Mouse (Mus musculus) adrenal gland, postnatal 4 days (tissue): ENCODE results near the gene Ryr1. TPM values are rescaled to one million over a fixed set of nuclear protein-coding genes. Genes with fewer than 3 reads are reported as not detected.
"Not testable (repeated sequence)": the region's sequence is repeated elsewhere in the genome, so short reads cannot be mapped to it uniquely, and the experiment has no call there.

Source experiments
- DNase-seq, 2 experiments: peaks; one replicate each; pipeline ENCODE4 v3.0.0; 2021 to 2022; ENCODE audit warnings: low spot score in 2 of 2, mixed read lengths in 2 of 2
- total RNA-seq, 2 experiments: library from RNA; stranded (reverse); gene quantifications; 2 replicates each; pipeline ENCODE4 v1.2.3; 2021

The Ryr1 gene
- total RNA-seq, 2 experiments from 2014 or later, result 5.9 to 15.1 TPM

DNA sequence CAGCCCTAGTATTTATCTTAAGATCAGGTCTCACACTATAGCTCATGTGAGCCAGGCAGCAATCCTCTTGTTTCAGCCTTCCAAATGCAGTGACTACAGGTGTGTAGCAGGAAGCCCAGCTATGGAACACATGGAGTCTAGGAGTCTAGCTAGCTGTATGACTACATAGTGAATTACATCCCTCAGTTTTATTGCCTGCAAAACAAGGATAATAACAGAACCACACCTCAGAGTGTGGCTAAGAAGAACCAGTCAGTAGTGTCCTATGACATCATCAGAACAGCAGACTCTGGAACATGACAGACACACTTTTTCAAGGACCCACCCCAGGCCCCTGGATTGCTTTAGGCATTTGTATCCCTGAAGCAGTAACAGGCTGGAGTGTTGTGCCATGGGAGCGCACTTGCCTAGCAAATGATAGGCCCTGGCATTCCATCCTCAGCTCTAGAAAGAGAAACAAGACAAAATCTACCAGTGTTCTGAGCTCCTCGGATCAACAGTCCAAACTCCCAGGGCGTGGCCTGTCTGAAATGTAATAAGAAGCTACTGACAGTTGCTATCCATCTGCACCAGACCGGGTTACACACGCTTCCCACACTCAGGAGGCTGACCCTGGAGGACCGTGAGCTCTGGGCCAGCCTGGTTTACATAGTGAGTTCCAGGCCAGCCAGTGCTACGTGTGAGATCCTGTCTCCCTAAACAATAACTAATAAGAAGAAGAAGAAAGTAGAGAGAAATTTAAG lies 21.8 kb upstream of the Ryr1 start:
- no peak for DNase-seq

DNA sequence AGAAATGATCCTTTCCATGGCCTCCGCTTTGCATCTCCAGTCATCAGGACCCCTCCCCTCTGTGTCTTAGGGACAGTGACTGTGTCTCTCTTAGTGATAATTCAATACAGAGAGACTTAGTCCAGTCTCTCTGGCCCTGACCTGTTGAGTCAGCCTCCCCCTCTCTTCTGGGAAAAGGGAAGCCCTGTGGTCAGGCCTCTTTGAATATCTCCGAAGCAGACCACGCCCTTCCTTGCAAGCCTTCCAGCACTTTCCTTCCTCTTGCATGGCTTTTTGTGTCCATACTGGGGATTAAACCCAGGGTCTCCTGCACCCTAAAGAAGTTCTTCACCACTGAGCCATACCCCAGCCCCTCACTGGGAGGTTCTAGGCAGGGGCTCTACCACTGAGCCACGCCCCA lies 19.0 kb upstream of the Ryr1 start:
- no peak for DNase-seq

DNA sequence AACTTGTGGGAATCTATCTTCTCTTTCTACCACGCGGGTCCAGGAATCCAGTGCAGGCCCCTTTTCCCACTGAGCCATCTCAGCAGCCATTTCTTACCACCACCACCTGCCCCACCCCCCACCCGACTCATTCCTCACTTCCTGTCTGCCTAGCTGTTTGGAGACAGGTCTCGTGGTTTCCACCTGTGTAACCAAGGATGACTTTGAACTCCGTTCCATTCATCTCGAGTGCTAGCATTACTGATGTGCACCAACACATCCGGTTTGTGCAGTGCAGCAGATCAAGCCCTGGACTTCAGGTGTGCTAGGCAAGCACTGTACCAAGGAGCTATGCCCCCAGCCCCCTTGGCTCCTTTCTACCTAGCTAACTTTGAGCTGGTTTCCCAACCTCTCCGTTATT lies 16.4 kb upstream of the Ryr1 start:
- no peak for DNase-seq

DNA sequence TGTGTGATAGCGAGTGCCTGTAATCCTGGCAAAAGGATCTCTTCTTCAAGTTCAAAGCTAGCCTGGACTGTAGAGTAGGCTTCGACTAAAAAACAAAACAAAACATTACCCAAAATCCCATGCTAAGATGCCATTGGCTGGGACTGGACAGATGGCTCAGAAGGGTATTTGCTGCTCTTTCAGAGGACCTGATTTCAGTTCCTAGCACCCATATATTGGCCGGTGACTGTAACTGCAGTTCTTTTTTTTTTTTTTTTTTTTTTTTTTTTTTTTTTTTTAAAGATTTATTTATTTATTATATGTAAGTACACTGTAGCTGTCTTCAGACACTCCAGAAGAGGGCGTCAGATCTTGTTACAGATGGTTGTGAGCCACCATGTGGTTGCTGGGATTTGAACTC lies 14.3 kb upstream of the Ryr1 start:
- DNase-seq, result not testable (repeated sequence)

DNA sequence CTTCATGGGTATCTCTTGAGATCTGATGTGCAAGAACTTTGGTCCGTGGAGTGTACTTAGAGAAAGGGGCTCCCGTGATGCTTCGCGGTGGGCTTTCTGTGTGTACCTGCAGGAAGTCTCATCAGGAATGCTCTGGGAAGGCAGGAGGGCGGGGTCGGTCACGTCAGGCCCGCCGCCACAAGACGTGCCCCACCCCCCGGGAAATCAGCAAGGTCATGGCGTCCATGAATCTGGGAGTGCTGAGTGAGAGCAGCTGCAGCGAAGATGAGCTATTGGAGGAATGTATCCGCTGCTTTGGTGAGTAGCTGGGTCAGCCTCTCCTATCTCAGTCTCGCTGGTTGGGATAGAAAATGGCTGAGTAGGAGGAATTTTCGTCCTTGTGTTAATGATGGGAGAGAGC lies 12.4 kb upstream of the Ryr1 start:
- DNase-seq, result no peak

DNA sequence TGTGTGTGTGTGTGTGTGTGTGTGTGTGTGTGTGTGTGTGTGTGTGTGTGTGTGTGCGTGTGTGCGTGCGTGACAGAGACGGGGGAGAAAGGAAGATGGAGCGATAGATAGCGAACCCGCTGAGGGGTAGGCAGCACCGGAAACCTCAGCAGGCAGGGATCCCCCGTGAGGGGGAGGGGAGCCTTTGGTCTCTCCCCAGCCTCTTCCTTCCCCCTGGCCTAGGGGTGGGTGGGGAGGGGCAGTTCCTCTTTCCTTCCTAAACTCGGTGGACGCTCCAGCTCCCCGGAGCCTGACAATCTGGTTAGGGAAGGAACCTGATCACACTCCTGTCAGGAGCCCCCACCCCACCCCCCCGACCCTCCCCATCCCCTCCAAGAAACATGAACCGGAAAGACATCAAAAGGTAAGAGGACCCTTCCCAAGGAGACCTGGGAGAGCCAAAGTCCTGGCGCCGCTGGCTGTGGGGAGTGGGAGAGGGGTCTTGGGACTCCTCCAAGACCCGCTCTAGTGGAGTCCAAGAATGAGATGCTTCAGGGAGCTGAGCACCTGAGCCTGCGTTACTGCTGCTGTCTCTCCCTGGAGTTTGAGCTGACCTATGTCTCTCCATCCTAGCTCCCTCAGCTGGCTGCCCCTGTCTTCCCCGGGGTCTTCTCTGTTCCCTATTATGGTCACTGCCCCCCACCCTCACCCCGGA lies 9.9 kb upstream of the Ryr1 start, which contains the start of gene Rasgrp4:
Rasgrp4 (plus strand) TSS at position 159 of the 694 bp plus-strand sequence.
- DNase-seq, result no peak

DNA sequence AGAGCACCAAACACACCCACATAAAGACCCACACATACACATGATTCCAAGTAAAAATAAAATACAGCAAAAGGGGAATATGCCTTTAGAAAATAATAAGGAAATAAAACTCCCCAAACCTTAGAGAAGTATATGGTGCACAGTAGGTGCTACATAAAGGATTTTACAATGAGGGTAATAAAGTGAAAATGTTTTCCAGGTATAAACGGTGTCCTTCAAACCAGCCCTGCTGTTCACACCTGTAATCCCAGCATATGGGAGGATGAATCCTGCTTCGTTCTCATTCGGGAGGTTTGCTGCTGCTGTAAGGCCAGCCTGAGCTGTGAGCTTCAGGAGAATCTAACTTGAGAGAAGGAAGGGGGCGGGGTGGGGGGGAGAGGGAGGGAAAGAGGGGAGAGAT lies 9.3 kb upstream of the Ryr1 start:
- DNase-seq, result no peak

DNA sequence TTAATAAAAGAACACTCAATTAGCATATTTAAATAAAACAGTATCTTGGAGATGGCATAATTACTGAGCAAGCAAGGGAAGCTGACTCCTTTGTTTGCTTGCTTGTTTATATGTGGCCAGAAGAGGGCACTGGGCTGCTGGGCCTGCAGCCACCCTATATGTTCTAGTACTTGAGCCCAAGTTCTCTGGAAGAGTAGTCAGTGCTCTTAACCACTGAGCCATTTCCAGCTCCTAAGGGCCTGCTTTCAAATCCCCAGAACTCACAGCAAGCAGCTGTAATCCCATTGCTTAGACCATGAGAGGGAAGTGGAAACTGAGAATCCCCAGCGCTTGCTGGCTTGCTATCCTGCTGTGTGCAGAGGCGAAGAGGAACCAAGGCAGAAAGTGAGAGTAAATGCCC lies 3.7 kb upstream of the Ryr1 start:
- no peak for DNase-seq

DNA sequence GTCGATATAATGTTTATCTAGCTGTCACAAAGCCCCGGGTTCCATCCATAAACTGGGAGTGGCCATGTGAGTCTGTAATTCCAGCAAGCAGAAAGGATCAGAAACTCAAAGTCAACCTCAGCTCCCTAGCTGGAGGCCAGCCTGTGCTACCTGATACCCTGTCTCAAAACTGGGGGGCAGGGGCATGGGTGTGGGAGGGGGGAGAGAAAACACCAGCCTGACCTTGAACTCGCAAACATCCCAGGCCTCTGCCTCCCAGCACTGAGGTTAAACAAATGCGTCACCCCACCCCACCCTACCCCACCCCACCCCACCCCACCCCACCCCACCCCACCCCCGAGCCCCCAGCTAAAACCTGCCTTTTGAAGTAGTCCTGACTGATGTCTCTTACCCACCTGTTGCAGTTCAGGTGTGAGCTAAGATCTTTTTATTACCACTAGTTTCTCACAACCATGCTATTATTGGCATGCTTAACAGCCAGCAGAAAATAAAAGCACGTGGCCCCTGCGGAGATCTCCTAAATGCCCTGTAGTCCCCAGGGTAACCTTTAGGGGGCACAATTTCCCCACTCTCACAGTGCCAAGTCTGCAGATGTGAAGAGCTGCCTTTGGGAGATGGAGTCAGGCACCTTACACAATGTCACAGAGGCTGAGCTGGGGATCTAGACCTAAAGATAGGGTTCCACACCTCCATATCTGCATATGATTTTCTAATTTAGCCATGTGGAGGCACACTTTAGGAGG lies 1.4 kb upstream of the Ryr1 start:
- peak in 1 of 2 experiments; percentile 34 for DNase-seq

DNA sequence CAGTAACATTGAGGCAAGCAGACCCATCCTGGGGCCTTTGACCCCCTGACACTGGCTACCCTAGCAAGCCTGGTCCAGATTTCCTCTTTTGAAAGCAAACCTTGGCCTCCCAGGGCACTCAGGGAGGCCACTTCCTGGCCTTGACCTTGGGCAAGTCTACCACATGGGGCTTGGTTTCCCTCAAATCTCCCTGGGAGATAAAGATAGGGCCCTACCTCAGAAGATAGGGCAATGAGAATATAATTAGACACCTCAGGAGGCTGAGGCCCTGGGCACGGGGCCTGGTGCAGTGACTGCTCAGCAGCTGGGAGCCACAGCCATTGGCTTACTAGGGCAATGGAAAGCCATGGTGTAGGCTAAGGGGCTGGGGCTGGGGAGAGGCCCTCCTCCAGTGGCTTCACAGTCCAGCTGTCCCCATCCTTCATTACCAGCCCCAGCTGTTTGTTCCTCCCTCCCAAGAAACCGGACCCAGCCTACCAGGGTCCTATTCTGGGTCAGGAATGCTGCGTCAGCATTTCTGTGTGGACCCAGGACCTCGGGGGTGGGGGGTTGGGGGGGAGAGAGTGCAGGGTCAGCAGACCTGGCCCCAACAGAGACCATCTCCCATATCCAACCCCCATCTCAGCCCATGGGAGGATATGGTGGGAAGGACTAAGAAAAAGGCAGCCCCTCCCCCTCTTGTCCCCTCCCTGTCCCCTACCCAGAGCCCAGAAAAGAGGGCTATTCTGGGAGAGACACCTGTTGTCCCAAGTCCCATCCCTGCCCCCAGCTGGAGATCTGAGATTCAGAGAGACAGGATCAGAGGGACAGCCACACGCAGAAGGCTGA lies 1.2 kb downstream of the Ryr1 start:
- no peak for DNase-seq

DNA sequence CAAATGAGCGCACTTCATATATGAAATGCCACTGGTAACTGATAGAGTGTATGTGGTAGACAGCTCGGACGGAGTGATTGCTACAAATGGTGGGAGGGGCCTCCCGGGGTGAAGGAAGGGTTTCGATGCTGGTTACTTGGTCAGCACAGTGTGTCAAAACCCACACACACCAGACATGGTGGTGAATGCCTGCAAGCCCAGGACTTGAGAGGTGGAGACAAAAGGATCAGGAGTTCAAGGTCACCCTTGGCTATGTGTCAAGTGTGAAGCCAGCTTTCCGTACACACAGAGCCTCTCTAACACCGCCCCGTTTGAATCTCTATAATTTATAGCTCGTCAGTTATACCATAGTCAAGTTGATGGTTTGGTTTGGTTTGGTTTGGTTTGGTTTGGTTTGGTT lies 2.2 kb downstream of the Ryr1 start:
- DNase-seq, result no peak

DNA sequence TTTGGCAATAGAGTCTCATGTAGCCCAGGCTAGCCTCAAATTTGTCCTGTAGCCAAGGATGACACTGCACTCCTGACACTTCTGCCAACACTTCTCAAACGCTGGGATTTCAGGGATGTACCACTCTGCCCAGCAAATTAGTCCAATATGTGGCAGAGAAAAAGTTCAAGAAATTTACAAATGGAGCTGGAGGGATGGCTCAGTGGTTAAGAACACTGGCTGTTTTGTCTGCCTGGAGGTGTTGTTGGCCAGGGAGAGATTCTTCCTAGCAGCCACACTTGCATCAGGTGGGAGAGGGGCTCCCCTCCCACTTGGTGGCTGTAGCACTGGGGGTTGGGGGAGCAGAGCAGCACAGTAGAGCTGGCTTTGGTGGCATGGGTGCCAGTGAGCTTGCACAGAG lies 5.5 kb downstream of the Ryr1 start:
- DNase-seq, result no peak

DNA sequence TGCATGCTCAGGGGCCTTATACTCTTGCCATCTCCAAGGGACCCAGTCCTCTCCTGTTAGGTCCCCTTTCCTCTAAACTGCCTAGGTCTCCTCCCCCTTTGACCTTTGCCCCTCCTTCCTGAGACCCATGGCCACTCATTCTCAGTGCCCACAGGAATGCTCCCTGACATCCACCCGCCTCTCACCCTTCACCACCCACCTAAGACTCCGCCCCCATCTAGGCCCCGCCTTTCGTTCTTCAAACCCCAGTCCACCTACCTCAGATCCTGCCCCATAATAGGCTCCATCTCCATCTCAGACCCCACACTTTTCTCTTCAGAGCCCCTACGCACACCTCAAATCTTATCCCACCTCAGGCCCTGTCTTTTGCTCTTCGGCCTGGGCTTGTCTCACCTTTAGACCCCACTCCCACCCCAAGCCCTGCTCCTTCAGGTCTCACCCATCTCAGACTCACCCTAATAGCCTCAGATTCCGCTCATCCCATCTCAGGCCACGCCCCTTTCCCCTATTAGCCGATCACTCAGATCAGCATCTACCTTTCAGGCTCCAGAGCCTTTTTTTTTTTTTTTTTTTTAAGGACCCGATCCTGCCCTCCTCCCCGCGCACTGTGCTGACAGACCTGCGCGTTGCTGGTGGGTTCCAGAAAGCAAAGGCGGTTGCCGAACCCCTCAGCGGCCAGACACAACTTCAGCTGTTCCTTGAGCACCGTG lies 6.7 kb downstream of the Ryr1 start:
- DNase-seq, result no peak

DNA sequence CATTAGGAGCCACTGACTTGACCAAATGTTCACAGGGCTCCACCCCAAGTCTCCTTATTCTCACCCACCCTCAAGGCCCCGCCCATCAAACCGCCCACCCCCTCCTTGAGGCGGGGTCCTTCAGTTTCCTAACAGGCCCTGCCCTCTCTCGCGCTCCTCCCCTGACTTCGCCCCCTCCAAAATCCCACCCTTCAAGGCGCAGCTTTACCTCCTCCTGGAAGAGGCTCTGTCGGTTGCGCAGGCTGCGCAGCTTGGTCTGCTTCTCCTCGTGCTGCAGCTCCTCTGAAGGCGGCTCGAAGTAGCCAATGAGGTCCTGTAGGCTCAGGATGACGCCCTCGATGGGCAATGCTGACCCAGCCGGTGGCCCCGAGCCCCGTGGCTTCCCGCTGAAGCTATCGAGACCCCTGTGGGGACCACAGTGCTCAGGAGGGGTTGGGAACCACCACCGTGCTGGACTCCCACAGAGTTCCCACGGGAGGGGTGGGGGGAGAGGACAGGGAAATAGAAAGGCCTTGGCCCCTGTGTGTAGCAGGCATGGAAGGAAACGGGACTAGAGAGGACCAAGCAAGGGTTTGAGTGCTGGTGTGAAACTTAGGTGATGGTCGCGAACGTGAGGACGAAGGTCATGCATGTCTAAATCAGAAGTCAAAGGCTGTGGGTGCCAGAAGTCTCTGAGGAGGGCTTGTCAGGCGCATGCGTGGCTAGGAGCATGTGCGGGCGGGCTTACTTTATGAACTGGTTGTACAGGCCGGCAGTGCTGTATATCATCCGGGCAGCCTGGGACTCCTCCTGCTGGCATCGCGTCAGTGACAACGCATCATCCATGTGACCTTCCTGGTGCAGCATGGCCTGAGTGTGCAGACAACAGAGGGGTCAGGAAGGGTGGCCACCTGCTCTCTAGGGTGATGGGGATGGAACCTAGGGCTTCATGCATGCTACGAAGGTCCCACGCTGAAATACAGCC lies 15.7 kb downstream of the Ryr1 start:
- peak in 1 of 2 experiments; percentile 21 for DNase-seq

DNA sequence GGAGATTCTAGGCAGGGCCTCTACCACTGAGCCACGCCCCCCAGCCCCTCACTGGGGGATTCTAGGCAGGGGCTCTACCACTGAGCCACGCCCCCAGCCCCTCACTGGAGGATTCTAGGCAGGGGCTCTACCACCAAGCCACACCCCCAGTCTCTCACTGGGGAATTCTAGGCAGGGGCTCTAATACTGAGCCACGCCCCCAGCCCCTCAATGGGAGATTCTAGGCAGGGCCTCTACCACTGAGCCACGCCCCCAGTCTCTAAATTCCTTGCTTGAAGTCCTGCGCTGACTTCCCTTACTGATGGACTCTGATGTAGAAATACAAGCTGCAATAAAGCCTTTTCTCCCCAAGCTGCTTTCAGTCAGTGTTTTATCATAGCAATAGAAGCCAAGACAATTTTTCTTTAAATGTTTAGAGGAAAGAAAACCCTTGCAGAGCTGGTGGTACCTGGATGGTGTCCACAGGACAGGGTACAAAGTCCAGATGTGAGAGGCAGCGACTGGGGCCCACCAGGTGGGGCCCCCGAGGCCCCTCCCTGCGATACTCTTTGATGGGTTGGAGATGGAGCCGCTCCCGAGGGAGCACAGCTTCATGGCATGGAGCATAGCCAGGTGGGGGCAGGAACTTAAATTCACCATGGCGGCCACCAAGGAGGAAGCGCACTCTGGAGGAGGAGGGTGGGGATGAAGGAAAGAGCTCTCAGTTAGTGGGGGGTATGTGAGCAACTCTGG lies 23.5 kb downstream of the Ryr1 start:
- no peak for DNase-seq

DNA sequence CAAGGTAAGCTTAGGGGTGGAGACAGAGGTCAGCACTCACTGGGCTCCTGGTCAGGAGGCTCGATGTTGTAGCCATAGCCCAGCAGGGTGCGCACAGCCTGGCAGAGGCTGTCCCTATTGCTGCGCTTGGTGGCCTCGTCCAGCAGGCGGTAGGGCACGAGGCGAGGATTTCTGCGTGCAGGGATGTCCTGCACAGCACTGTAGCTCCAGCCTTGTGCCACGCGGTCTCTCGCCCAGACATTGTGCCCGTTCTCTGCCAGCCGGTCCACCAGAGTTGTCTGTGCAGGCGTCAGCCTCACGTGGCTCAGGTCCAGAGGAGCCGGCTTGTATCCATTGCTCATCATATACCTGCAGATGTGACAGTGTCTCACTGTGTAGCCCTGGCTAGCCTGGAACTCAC lies 27.8 kb downstream of the Ryr1 start:
- no peak for DNase-seq

DNA sequence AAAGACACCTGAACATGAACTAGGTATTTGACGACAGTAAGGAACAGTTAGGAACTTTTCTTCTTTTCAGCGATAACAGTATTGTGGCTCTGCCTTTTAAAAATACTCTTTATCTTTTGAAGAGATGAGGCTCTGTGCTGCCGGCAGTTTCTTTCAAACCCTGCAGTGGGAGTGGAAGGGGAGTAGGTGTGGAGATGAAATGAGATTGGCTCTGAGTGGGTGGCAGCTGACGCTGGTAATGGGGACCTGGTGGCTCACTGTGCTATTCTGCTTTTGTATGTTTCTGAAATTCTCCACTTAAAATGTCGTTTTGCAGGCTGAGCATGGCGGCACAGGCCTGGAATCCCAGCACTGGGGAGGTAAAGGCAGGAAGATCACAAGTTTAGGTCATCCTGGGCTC lies 36.2 kb downstream of the Ryr1 start:
- DNase-seq, result no peak

DNA sequence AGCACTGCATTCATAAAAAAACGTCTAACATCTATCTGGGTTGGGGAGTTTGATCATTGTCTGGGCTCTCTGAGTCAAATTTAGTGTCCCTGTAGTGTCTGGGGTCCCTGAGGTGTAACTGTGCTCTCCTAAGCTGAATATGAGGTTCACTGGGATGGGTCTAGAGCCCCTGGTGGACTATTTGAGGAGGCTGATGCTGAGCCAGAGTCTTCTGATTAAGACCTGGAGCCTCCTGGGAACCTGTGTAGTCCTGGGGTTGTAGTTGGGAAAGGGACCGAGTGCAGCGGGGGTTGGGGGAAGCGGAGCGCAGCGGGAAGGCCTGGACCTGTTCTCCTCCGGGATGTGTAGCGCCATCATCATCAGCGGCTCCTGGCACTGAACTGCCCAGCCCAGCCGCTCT lies 38.1 kb downstream of the Ryr1 start:
- no peak for DNase-seq

DNA sequence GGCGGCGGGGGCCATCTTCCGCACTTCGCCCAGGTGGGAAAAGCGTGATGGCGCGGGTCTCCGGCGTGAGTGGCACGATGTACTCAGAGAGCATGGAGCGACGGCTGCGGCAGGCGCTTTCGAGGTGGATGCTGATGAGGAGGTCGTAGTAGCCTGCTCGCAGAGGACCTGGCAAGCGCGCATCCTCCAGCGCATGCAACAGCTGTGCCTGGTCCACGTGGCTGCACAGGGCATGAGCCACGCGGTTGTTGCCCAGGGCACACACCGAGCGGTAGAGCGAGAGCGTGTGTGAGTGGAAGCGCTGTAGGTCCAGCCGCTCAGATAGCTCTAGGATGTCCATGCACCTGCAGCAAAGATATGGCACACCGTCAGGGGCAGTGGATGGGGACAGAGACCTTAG lies 39.0 kb downstream of the Ryr1 start:
- DNase-seq, result no peak
